8 mouse cellular contexts compared by ENCODE assay signal in the genomic region with DNA sequence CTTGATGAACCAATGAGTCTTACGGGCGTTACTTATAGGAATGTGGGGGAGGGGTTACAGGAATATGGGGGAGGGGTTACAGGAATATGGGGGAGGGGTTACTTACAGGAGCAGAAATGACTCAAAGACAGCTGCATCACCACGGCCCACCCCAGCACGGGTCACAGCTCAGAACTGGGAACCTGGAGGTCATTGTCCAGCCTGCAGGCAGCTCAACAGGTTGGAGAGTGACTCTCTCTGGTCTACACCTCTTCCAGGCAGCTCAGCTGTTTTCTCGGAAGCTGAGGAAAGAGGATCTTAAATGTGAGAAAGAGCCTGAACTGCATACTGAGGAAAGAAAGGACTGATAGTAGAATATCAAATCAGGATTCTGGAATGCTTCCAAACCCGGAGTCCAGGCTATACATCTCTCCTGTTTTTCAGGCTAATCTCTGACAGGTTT. TPM values are rescaled to one million over a fixed set of nuclear protein-coding genes. Genes with fewer than 3 reads are reported as not detected.
DNase-seq lines count a peak whose midpoint lies in the region; ATAC-seq and TF ChIP-seq lines count a peak whose summit lies in the region.

No protein-coding gene starts in this region.

- dilution Hi-C loops in CH12.LX (cut with MboI; ENCODE audit: extremely low pct_ligation_motif_present, extremely low pct_unique_long_range_greater_than_20kb, low sequenced_read_pairs): no loop called here

- peaks cover 2% of the 10 kb centered on the region for H3K27me3 ChIP-seq in CH12.LX (replicated peaks)
- no peaks in the 10 kb centered on the region for H3K27me3 ChIP-seq in embryonic facial prominence, embryonic 12.5 days
- no peaks in the 10 kb centered on the region for H3K27me3 ChIP-seq in hindbrain, embryonic 15.5 days
- no peaks in the 10 kb centered on the region for H3K27me3 ChIP-seq in liver, embryonic 15.5 days

- H3K9ac ChIP-seq in CH12.LX (ENCODE audit: insufficient read depth, low read depth): peak overlapping the region; percentile 91
- H3K9ac ChIP-seq in embryonic facial prominence, embryonic 12.5 days: peak overlapping the region; percentile 33
- peak overlapping the region; percentile 55 for H3K9ac ChIP-seq in hindbrain, embryonic 15.5 days
- H3K9ac ChIP-seq in liver, embryonic 15.5 days: peak overlapping the region; percentile 57

- H3K4me3 ChIP-seq in CH12.LX (replicated peaks in 1 of 3; ENCODE audit: low read depth in 2 of 3, low read length in 2 of 3, poor library complexity in 1 of 3): peak overlapping the region in 1 of 3 experiments; percentile 33
- peak overlapping the region; percentile 33 for H3K4me3 ChIP-seq in embryonic facial prominence, embryonic 12.5 days
- peak overlapping the region; percentile 44 for H3K4me3 ChIP-seq in hindbrain, embryonic 15.5 days
- H3K4me3 ChIP-seq in liver, embryonic 15.5 days (replicated peaks): peak overlapping the region; percentile 55

- TF ChIP-seq CTCF in CH12.LX (conservative IDR thresholded peaks at IDR 0.05 in 1 of 2, IDR thresholded peaks at IDR 0.05 in 1 of 2; ENCODE audit: low read depth in 2 of 2, low read length in 2 of 2): no peak

- H3K9me3 ChIP-seq in CH12.LX (replicated peaks; ENCODE audit: low read length): no peaks in the 10 kb centered on the region
- no peaks in the 10 kb centered on the region for H3K9me3 ChIP-seq in embryonic facial prominence, embryonic 12.5 days
- H3K9me3 ChIP-seq in hindbrain, embryonic 15.5 days: no peaks in the 10 kb centered on the region
- H3K9me3 ChIP-seq in liver, embryonic 15.5 days (replicated peaks): no peaks in the 10 kb centered on the region

- H3K27ac ChIP-seq in CH12.LX (ENCODE audit: insufficient read depth, low read depth): no peak overlapping the region
- peak overlapping the region; percentile 91 for H3K27ac ChIP-seq in embryonic facial prominence, embryonic 12.5 days
- H3K27ac ChIP-seq in hindbrain, embryonic 15.5 days (replicated peaks): peak overlapping the region; percentile 92
- peak overlapping the region; percentile 85 for H3K27ac ChIP-seq in liver, embryonic 15.5 days (replicated peaks)

- no peaks in the 10 kb centered on the region for H3K36me3 ChIP-seq in CH12.LX (replicated peaks in 1 of 2; ENCODE audit: control insufficient read depth in 1 of 2, insufficient read depth in 1 of 2, low read length in 1 of 2)
- no peaks in the 10 kb centered on the region for H3K36me3 ChIP-seq in embryonic facial prominence, embryonic 12.5 days
- no peaks in the 10 kb centered on the region for H3K36me3 ChIP-seq in hindbrain, embryonic 15.5 days
- H3K36me3 ChIP-seq in liver, embryonic 15.5 days (replicated peaks): no peaks in the 10 kb centered on the region

- TF ChIP-seq RAD21 in CH12.LX (IDR thresholded peaks at IDR 0.05; ENCODE audit: low read depth, low read length): no peak

- H3K4me2 ChIP-seq in CH12.LX (ENCODE audit: insufficient read depth, low read depth, poor library complexity, severe bottlenecking): peak overlapping the region; percentile 75
- H3K4me2 ChIP-seq in embryonic facial prominence, embryonic 12.5 days (replicated peaks): peak overlapping the region; percentile 51
- H3K4me2 ChIP-seq in hindbrain, embryonic 15.5 days: peak overlapping the region; percentile 70
- peak overlapping the region; percentile 75 for H3K4me2 ChIP-seq in liver, embryonic 15.5 days

- in situ Hi-C loops in CH12.LX (cut with MboI; ENCODE audit: low pct_ligation_motif_present, low pct_unique_long_range_greater_than_20kb, low sequenced_read_pairs): no loop called here

- 17% methylated on average over 6 of the region's 6 CpGs for WGBS in embryonic facial prominence, embryonic 12.5 days
- 23% methylated on average over 6 of the region's 6 CpGs for WGBS in hindbrain, embryonic 15.5 days
- 10% methylated on average over 6 of the region's 6 CpGs for WGBS in liver, embryonic 15.5 days (ENCODE audit: insufficient replicate concordance)

- H3K4me1 ChIP-seq in CH12.LX (ENCODE audit: control insufficient read depth in 1 of 2, insufficient read depth in 2 of 2): peaks cover 4 to 33% of the 10 kb centered on the region in 2 experiments
- 0 out of 2 replicates have a peak, but pooled peaks cover 7% of the 10 kb centered on the region for H3K4me1 ChIP-seq in embryonic facial prominence, embryonic 12.5 days
- peaks cover 23% of the 10 kb centered on the region for H3K4me1 ChIP-seq in hindbrain, embryonic 15.5 days (replicated peaks)
- peaks cover 32% of the 10 kb centered on the region for H3K4me1 ChIP-seq in liver, embryonic 15.5 days (replicated peaks)

- no peak for ATAC-seq in CD4-positive, CD25-positive, alpha-beta regulatory T cell, adult 4 months
- no peak for ATAC-seq in embryonic facial prominence, embryonic 12.5 days (ENCODE audit: insufficient number of reproducible peaks, insufficient read depth, low FRiP score, low TSS enrichment)
- no peak for ATAC-seq in hindbrain, embryonic 15.5 days (ENCODE audit: low FRiP score, low read depth)
- ATAC-seq in liver, embryonic 15.5 days (ENCODE audit: insufficient read depth): no peak
- ATAC-seq in inflammation-experienced regulatory T-cells, adult 6 months: no peak

- no peak for TF ChIP-seq EP300 in CH12.LX (IDR thresholded peaks at IDR 0.05; ENCODE audit: low read length)

- TF ChIP-seq POLR2A in CH12.LX (IDR thresholded peaks at IDR 0.05; ENCODE audit: low read depth, low read length): no peak

- peak; percentile 27 for DNase-seq in CD4-positive, CD25-positive, alpha-beta regulatory T cell, adult 2 months (ENCODE audit: low read depth, low spot score)
- DNase-seq in CH12.LX (ENCODE audit: extremely low read depth): no peak
- no peak for DNase-seq in gastrocnemius, postnatal 25 days

- H3K79me2 ChIP-seq in CH12.LX (replicated peaks; ENCODE audit: control insufficient read depth, extremely low read depth, insufficient read depth, poor library complexity, severe bottlenecking): no peaks in the 10 kb centered on the region

TF ChIP-seq in CH12.LX, 34 proteins besides CTCF, POLR2A, EP300 and RAD21:
- TF ChIP-seq MYC (IDR thresholded peaks at IDR 0.05; ENCODE audit: low read depth, low read length) (no peak), E2F4 (IDR thresholded peaks at IDR 0.05; ENCODE audit: insufficient replicate concordance, low read depth, low read length) (no peak), IRF4 (IDR thresholded peaks at IDR 0.05; ENCODE audit: low read depth, low read length) (peak; percentile 53), USF2 (conservative IDR thresholded peaks at IDR 0.05; ENCODE audit: low read depth, low read length) (no peak), ZMIZ1 (IDR thresholded peaks at IDR 0.05; ENCODE audit: low read depth, low read length) (0 out of 2 replicates have a peak, but pooled peaks have one; percentile 2), NELFE (IDR thresholded peaks at IDR 0.05; ENCODE audit: low read depth, low read length) (no peak), ETS1 (conservative IDR thresholded peaks at IDR 0.05; ENCODE audit: low read depth, low read length) (no peak), BHLHE40 (IDR thresholded peaks at IDR 0.05; ENCODE audit: low read depth, low read length) (peak; percentile 24; the same call in 1 of the 2 replicates), CHD2 (IDR thresholded peaks at IDR 0.05; ENCODE audit: low read length) (peak; percentile 69; the same call in 1 of the 2 replicates), ELF1 (IDR thresholded peaks at IDR 0.05; ENCODE audit: low read depth, low read length) (0 out of 2 replicates have a peak, but pooled peaks have one; percentile 9), KAT2A (IDR thresholded peaks at IDR 0.05; ENCODE audit: insufficient replicate concordance, low read length) (no peak), USF1 (IDR thresholded peaks at IDR 0.05; ENCODE audit: low read depth, low read length) (0 out of 2 replicates have a peak, but pooled peaks have one; percentile 0)

RNA-seq across cellular contexts. Expression of a gene that starts 16.9 kb away (rescaled TPM):
- polyA plus RNA-seq in CD4-positive, CD25-positive, alpha-beta regulatory T cell, adult 4 months (2017; shearing (Covaris generic)): 1 to 10 TPM in 1 of 2 experiments, under 1 TPM in 1; 0.28 to 1.1 TPM
- total RNA-seq in CH12.LX (2012; rRNA removed): 1.4 and 1.5 TPM in 2 replicates
- 1.4 and 2.1 TPM in 2 replicates for total RNA-seq in CH12.LX (2014; rRNA removed)
- polyA plus RNA-seq in CH12.LX (2012; ENCODE audit: insufficient read length, low read depth): 1.3 and 1.6 TPM in 2 replicates
- polyA plus RNA-seq in embryonic facial prominence, embryonic 12.5 days (2016; fragmentation: Nextera tagmentation; extraction: Ambion mirVana): 0.64 and 0.99 TPM in 2 replicates
- 1.7 and 1.9 TPM in 2 replicates for polyA plus RNA-seq in hindbrain, embryonic 15.5 days (2015; fragmentation: Nextera tagmentation; extraction: Ambion mirVana)
- polyA plus RNA-seq in liver, embryonic 15.5 days (2015; fragmentation: Nextera tagmentation; extraction: Ambion mirVana): 0.05 TPM in 2 replicates
- polyA plus RNA-seq in inflammation-experienced regulatory T-cells, adult 6 months (2017; shearing (Covaris generic)): under 1 TPM in 2 of 3 experiments, not detected in 1; 0.34 to 0.60 TPM
- total RNA-seq in gastrocnemius, postnatal 25 days (2021): under 1 TPM in 1 of 2 experiments, not detected in 1; 0.27 TPM

RNA-seq across cellular contexts. Expression of a gene that starts 17.0 kb away (rescaled TPM):
- polyA plus RNA-seq in CD4-positive, CD25-positive, alpha-beta regulatory T cell, adult 4 months (2017; shearing (Covaris generic)): 1 to 10 TPM; 1.2 to 1.7 TPM
- 5.3 and 6.8 TPM in 2 replicates for total RNA-seq in CH12.LX (2012; rRNA removed)
- total RNA-seq in CH12.LX (2014; rRNA removed): 5.6 and 6.3 TPM in 2 replicates
- polyA plus RNA-seq in CH12.LX (2012; ENCODE audit: insufficient read length, low read depth): 4.8 and 6.1 TPM in 2 replicates
- polyA plus RNA-seq in embryonic facial prominence, embryonic 12.5 days (2016; fragmentation: Nextera tagmentation; extraction: Ambion mirVana): 10.6 TPM in 2 replicates
- 4.7 and 4.9 TPM in 2 replicates for polyA plus RNA-seq in hindbrain, embryonic 15.5 days (2015; fragmentation: Nextera tagmentation; extraction: Ambion mirVana)
- 4.1 and 4.3 TPM in 2 replicates for polyA plus RNA-seq in liver, embryonic 15.5 days (2015; fragmentation: Nextera tagmentation; extraction: Ambion mirVana)
- polyA plus RNA-seq in inflammation-experienced regulatory T-cells, adult 6 months (2017; shearing (Covaris generic)): 1 to 10 TPM; 1.6 to 5.3 (median 2.1) TPM
- total RNA-seq in gastrocnemius, postnatal 25 days (2021): under 1 TPM; 0.15 to 0.51 TPM

Comparison
In these comparisons a context has a peak if more than half of its experiments do, and no peak if none do; other contexts are left out.
1. H3K9ac ChIP-seq: peak in every context shown above with its lines; median percentile 91 in CH12.LX; 57 in liver, embryonic 15.5 days; 55 in hindbrain, embryonic 15.5 days; 33 in embryonic facial prominence, embryonic 12.5 days.